Mouse (Mus musculus) spleen, postnatal 36 days (tissue): Measurements from ENCODE around the gene Cryge.
"Not testable (repeated sequence)": the region's sequence is repeated elsewhere in the genome, so short reads cannot be mapped to it uniquely, and the experiment has no call there.

Source experiments
- DNase-seq, 2 experiments: peaks; one replicate each; pipeline ENCODE4 v3.0.0; 2022; ENCODE audit warnings: low spot score in 2 of 2, mixed read lengths in 1 of 2

Cryge gene

GRCm38 (mm10) chr1:65050952-65051351 lies at the start of gene Cryge:
Cryge (minus strand) TSS chr1:65051149.
- not testable (repeated sequence) for DNase-seq

- DNase-seq: no peak
Observed at GRCm38 (mm10) chr1:65096953-65097352, 46.0 kb upstream of the Cryge start.

- no peak for DNase-seq
Observed at GRCm38 (mm10) chr1:65091566-65091965, 40.6 kb upstream of the Cryge start.

GRCm38 (mm10) chr1:65090370-65090769 lies 39.4 kb upstream of the Cryge start:
- DNase-seq: peak in 1 of 2 experiments; percentile 23

GRCm38 (mm10) chr1:65088567-65089356 lies 37.8 kb upstream of the Cryge start:
- DNase-seq: no peak

GRCm38 (mm10) chr1:65082188-65082587 lies 31.2 kb upstream of the Cryge start, which contains the start of gene Crygb:
Crygb (minus strand) TSS chr1:65082288.
- no peak for DNase-seq

- no peak for DNase-seq
Observed at GRCm38 (mm10) chr1:65075607-65076006, 24.7 kb upstream of the Cryge start.

GRCm38 (mm10) chr1:65073589-65073988 lies 22.6 kb upstream of the Cryge start, which contains the start of gene Crygc:
Crygc (minus strand) TSS chr1:65073689.
- DNase-seq: no peak

- DNase-seq: no peak
Observed at GRCm38 (mm10) chr1:65067842-65068241, 16.9 kb upstream of the Cryge start.

- no peak for DNase-seq
Observed at GRCm38 (mm10) chr1:65064201-65064600, 13.3 kb upstream of the Cryge start.

GRCm38 (mm10) chr1:65063352-65063751 lies 12.4 kb upstream of the Cryge start, which contains the start of gene Crygd:
Crygd (minus strand) TSS chr1:65063452.
- DNase-seq: no peak

- no peak for DNase-seq
Observed at GRCm38 (mm10) chr1:65052140-65052539, 1.2 kb upstream of the Cryge start.

- no peak for DNase-seq
Observed at GRCm38 (mm10) chr1:65051696-65052095, 747 bp upstream of the Cryge start.

GRCm38 (mm10) chr1:65048781-65049180 lies 2.2 kb downstream of the Cryge start:
- DNase-seq: no peak

GRCm38 (mm10) chr1:65046401-65047109 lies 4.4 kb downstream of the Cryge start:
- no peak for DNase-seq

GRCm38 (mm10) chr1:65043433-65043832 lies 7.5 kb downstream of the Cryge start:
- DNase-seq: no peak

- no peak for DNase-seq
Observed at GRCm38 (mm10) chr1:65041837-65042236, 9.1 kb downstream of the Cryge start.

- DNase-seq: no peak
Observed at GRCm38 (mm10) chr1:65040806-65041205, 10.1 kb downstream of the Cryge start.

- no peak for DNase-seq
Observed at GRCm38 (mm10) chr1:65039679-65040078, 11.3 kb downstream of the Cryge start.

- DNase-seq: no peak
Observed at GRCm38 (mm10) chr1:65037542-65037941, 13.4 kb downstream of the Cryge start.

GRCm38 (mm10) chr1:65035513-65035912 lies 15.4 kb downstream of the Cryge start:
- DNase-seq: no peak

GRCm38 (mm10) chr1:65032641-65033040 lies 18.3 kb downstream of the Cryge start, which contains the start of gene Akr1cl:
Akr1cl (minus strand) TSS chr1:65032759.
- DNase-seq: no peak

- DNase-seq: no peak
Observed at GRCm38 (mm10) chr1:65028206-65028605, 22.7 kb downstream of the Cryge start.
